Mouse (Mus musculus) forebrain, embryonic 10.5 days (tissue): ENCODE measurements around the gene Tnfsfm13. TPM values are rescaled to one million over a fixed set of nuclear protein-coding genes. Genes with fewer than 3 reads are reported as not detected.

ENCODE experiments used
- DNase-seq: peaks from one replicate; pipeline ENCODE4 v3.0.0-alpha.2; 2017; ENCODE audit warnings: low spot score; ENCODE audit errors: extremely low spot score
- H3K27ac ChIP-seq: fragments of 300-500 bp; sonication (generic); 2 replicates; pipeline ENCODE4 v1.5.1; 2016; ENCODE audit warnings: mild to moderate bottlenecking
- H3K27me3 ChIP-seq: fragments of 300-500 bp; sonication (generic); 2 replicates; pipeline ENCODE4 v1.6.1; 2016; ENCODE audit warnings: mild to moderate bottlenecking; ENCODE audit not compliant: poor library complexity, severe bottlenecking
- H3K36me3 ChIP-seq: fragments of 300-500 bp; sonication (generic); replicated peaks from 2 replicates; pipeline ENCODE4 v1.6.1; 2016; ENCODE audit warnings: mild to moderate bottlenecking, moderate library complexity
- H3K4me1 ChIP-seq: fragments of 300-500 bp; sonication (generic); 2 replicates; pipeline ENCODE4 v1.6.1; 2016
- H3K4me3 ChIP-seq: fragments of 300-500 bp; sonication (generic); 2 replicates; pipeline ENCODE4 v1.5.1; 2016; ENCODE audit warnings: mild to moderate bottlenecking, moderate library complexity
- H3K9me3 ChIP-seq: fragments of 300-500 bp; sonication (generic); 2 replicates; pipeline ENCODE4 v1.6.1; 2016; ENCODE audit warnings: mild to moderate bottlenecking, moderate library complexity
- WGBS: fragments of 180-500 bp; shearing (Covaris S2); methylation state at CpG from one replicate; pipeline ENCODE4 v1.1.7; 2016; 5-methylcytosine and 5-hydroxymethylcytosine counted together
- polyA plus RNA-seq: library from polyadenylated mRNA; unstranded; fragments of >200 nt; fragmentation: Nextera tagmentation; extraction: Ambion mirVana; gene quantifications from 2 replicates; pipeline ENCODE4 v1.2.1, GENCODE M21; 2016

Tnfsfm13 gene
- polyA plus RNA-seq, 1 experiment from 2014 or later, result 0.55 TPM

GRCm38 (mm10) chr11:69699595-69699994 lies 3.7 kb upstream of the Tnfsfm13 start:
- Histone ChIP-seq H3K36me3 (no peaks in the 10 kb centered on the region), H3K27ac (no peak overlapping the region), H3K4me1 (peaks cover 15% of the 10 kb centered on the region), H3K4me3 (no peak overlapping the region), H3K27me3 (peaks cover 10% of the 10 kb centered on the region; the same call in 1 of the 2 replicates), H3K9me3 (no peaks in the 10 kb centered on the region)
- DNase-seq, result no peak
- WGBS, result 79% methylated on average over 1 of the region's 1 CpGs

GRCm38 (mm10) chr11:69698574-69698973 lies 2.7 kb upstream of the Tnfsfm13 start:
- peaks cover 16% of the 10 kb centered on the region for H3K4me1 ChIP-seq
- WGBS, result 74% methylated on average over 5 of the region's 5 CpGs
- no peaks in the 10 kb centered on the region for H3K36me3 ChIP-seq
- H3K27me3 ChIP-seq, result peaks cover 11% of the 10 kb centered on the region; the same call in 1 of the 2 replicates
- H3K4me3 ChIP-seq, result no peak overlapping the region
- H3K9me3 ChIP-seq, result no peaks in the 10 kb centered on the region
- H3K27ac ChIP-seq, result no peak overlapping the region
- DNase-seq, result no peak

- WGBS, result 85% methylated on average over 3 of the region's 3 CpGs
- Histone ChIP-seq H3K4me3 (no peak overlapping the region), H3K27me3 (peaks cover 11% of the 10 kb centered on the region; the same call in 1 of the 2 replicates), H3K4me1 (peaks cover 19% of the 10 kb centered on the region), H3K9me3 (no peaks in the 10 kb centered on the region), H3K36me3 (no peaks in the 10 kb centered on the region), H3K27ac (no peak overlapping the region)
- DNase-seq, result no peak
Observed at GRCm38 (mm10) chr11:69697396-69697795, 1.5 kb upstream of the Tnfsfm13 start.

- Histone ChIP-seq H3K9me3 (no peaks in the 10 kb centered on the region), H3K36me3 (no peaks in the 10 kb centered on the region), H3K27me3 (peaks cover 11% of the 10 kb centered on the region; the same call in 1 of the 2 replicates), H3K4me1 (peaks cover 19% of the 10 kb centered on the region), H3K4me3 (peak overlapping the region; percentile 62), H3K27ac (peak overlapping the region; percentile 87)
- 24% methylated on average over 6 of the region's 6 CpGs for WGBS
- no peak for DNase-seq
Observed at GRCm38 (mm10) chr11:69695046-69695360, 895 bp downstream of the Tnfsfm13 start.

GRCm38 (mm10) chr11:69693421-69693965 lies 2.4 kb downstream of the Tnfsfm13 start:
- WGBS, result 67% methylated on average over 11 of the region's 11 CpGs
- H3K27me3 ChIP-seq, result peaks cover 11% of the 10 kb centered on the region; the same call in 1 of the 2 replicates
- DNase-seq, result no peak
- no peaks in the 10 kb centered on the region for H3K36me3 ChIP-seq
- H3K4me3 ChIP-seq, result no peak overlapping the region
- H3K4me1 ChIP-seq, result peaks cover 19% of the 10 kb centered on the region
- no peaks in the 10 kb centered on the region for H3K9me3 ChIP-seq
- no peak overlapping the region for H3K27ac ChIP-seq

- 87% methylated on average over 6 of the region's 6 CpGs for WGBS
- no peak for DNase-seq
- H3K4me3 ChIP-seq, result no peak overlapping the region
- H3K27ac ChIP-seq, result no peak overlapping the region
- no peaks in the 10 kb centered on the region for H3K36me3 ChIP-seq
- H3K4me1 ChIP-seq, result peaks cover 19% of the 10 kb centered on the region
- no peaks in the 10 kb centered on the region for H3K9me3 ChIP-seq
- peaks cover 11% of the 10 kb centered on the region; the same call in 1 of the 2 replicates for H3K27me3 ChIP-seq
Observed at GRCm38 (mm10) chr11:69692863-69693262, 3.0 kb downstream of the Tnfsfm13 start.

GRCm38 (mm10) chr11:69692196-69692811 lies 3.6 kb downstream of the Tnfsfm13 start:
- Histone ChIP-seq H3K27ac (no peak overlapping the region), H3K27me3 (peaks cover 11% of the 10 kb centered on the region; the same call in 1 of the 2 replicates), H3K9me3 (no peaks in the 10 kb centered on the region), H3K4me1 (peaks cover 19% of the 10 kb centered on the region), H3K36me3 (no peaks in the 10 kb centered on the region), H3K4me3 (no peak overlapping the region)
- WGBS, result 86% methylated on average over 9 of the region's 9 CpGs
- no peak for DNase-seq

GRCm38 (mm10) chr11:69689891-69690290 lies 6.0 kb downstream of the Tnfsfm13 start:
- Histone ChIP-seq H3K27ac (no peak overlapping the region), H3K4me1 (peaks cover 27% of the 10 kb centered on the region), H3K4me3 (no peak overlapping the region), H3K27me3 (0 out of 2 replicates have a peak, but pooled peaks cover 15% of the 10 kb centered on the region), H3K9me3 (no peaks in the 10 kb centered on the region), H3K36me3 (no peaks in the 10 kb centered on the region)
- DNase-seq, result no peak
- WGBS, result 100% methylated on average over 1 of the region's 1 CpGs

- no peaks in the 10 kb centered on the region for H3K9me3 ChIP-seq
- peak overlapping the region; percentile 40; the same call in 1 of the 2 replicates for H3K27ac ChIP-seq
- H3K27me3 ChIP-seq, result 0 out of 2 replicates have a peak, but pooled peaks cover 13% of the 10 kb centered on the region
- no peak for DNase-seq
- 64% methylated on average over 5 of the region's 5 CpGs for WGBS
- H3K36me3 ChIP-seq, result no peaks in the 10 kb centered on the region
- peak overlapping the region; percentile 10; the same call in 1 of the 2 replicates for H3K4me3 ChIP-seq
- H3K4me1 ChIP-seq, result peaks cover 37% of the 10 kb centered on the region
Observed at GRCm38 (mm10) chr11:69687061-69687460, 8.8 kb downstream of the Tnfsfm13 start.

- Histone ChIP-seq H3K36me3 (no peaks in the 10 kb centered on the region), H3K9me3 (no peaks in the 10 kb centered on the region), H3K4me1 (peaks cover 42% of the 10 kb centered on the region), H3K27me3 (0 out of 2 replicates have a peak, but pooled peaks cover 13% of the 10 kb centered on the region), H3K27ac (peak overlapping the region; percentile 40; the same call in 1 of the 2 replicates), H3K4me3 (peak overlapping the region; percentile 10; the same call in 1 of the 2 replicates)
- no peak for DNase-seq
- 26% methylated on average over 4 of the region's 4 CpGs for WGBS
Observed at GRCm38 (mm10) chr11:69686377-69686776, 9.5 kb downstream of the Tnfsfm13 start.

GRCm38 (mm10) chr11:69685526-69686148 lies 10.3 kb downstream of the Tnfsfm13 start, which contains the start of gene Tnfsf13:
TSS of gene Tnfsf13 (minus strand) at chr11:69685784.
- H3K4me1 ChIP-seq, result peaks cover 49% of the 10 kb centered on the region
- WGBS, result 65% methylated on average over 10 of the region's 10 CpGs
- 0 out of 2 replicates have a peak, but pooled peaks cover 13% of the 10 kb centered on the region for H3K27me3 ChIP-seq
- DNase-seq, result no peak
- no peaks in the 10 kb centered on the region for H3K36me3 ChIP-seq
- peak within 1 kb of the TSS; percentile 65 for H3K27ac ChIP-seq
- no peaks in the 10 kb centered on the region for H3K9me3 ChIP-seq
- H3K4me3 ChIP-seq, result peak within 1 kb of the TSS; percentile 13; the same call in 1 of the 2 replicates

- Histone ChIP-seq H3K36me3 (peaks cover 7% of the 10 kb centered on the region), H3K27me3 (0 out of 2 replicates have a peak, but pooled peaks cover 13% of the 10 kb centered on the region), H3K4me3 (peak overlapping the region; percentile 13; the same call in 1 of the 2 replicates), H3K4me1 (peaks cover 56% of the 10 kb centered on the region), H3K27ac (peak overlapping the region; percentile 65; the same call in 1 of the 2 replicates), H3K9me3 (no peaks in the 10 kb centered on the region)
- 78% methylated on average over 6 of the region's 6 CpGs for WGBS
- no peak for DNase-seq
Observed at GRCm38 (mm10) chr11:69684936-69685335, 11.0 kb downstream of the Tnfsfm13 start.
